Mouse (Mus musculus) MEL (cell line): ENCODE measurements at regions not wholly inside any gene's neighbourhood (a gene's known extent, or its start where the extent isn't known, plus 50 kb on each side); places are given as distances from the start of the nearest gene placed in this dataset.

Experiments
- DNase-seq: peaks from one replicate; pipeline ENCODE4 v3.0.0; 2011; ENCODE audit warnings: low read depth, low spot score
- H3K27ac ChIP-seq: 2 replicates; pipeline ENCODE4 v1.5.1; 2012; ENCODE audit warnings: low read depth, mild to moderate bottlenecking, control low read depth, low read length, moderate library complexity; ENCODE audit not compliant: control insufficient read depth
- H3K27me3 ChIP-seq, 2 experiments: fragments of 150-350 bp in 1 of 2; sonication (generic) in 1 of 2; 2 replicates each; pipeline ENCODE4 v1.6.1; 2012; ENCODE audit warnings: low read length in 2 of 2, mild to moderate bottlenecking in 2 of 2, improper control_type of control experiment in 1 of 2, moderate library complexity in 1 of 2; ENCODE audit not compliant: insufficient read depth in 2 of 2, control insufficient read depth in 1 of 2
- H3K36me3 ChIP-seq, 2 experiments: 2 replicates each; pipeline ENCODE4 v1.6.1; 2012 to 2014; ENCODE audit warnings: low read length in 2 of 2, improper control_type of control experiment in 1 of 2, inconsistent platforms in 1 of 2, mild to moderate bottlenecking in 1 of 2; ENCODE audit not compliant: insufficient read depth in 2 of 2, control insufficient read depth in 1 of 2
- H3K4me1 ChIP-seq, 2 experiments: fragments of 150-350 bp in 1 of 2; sonication (generic) in 1 of 2; 2 replicates each; pipeline ENCODE4 v1.6.1; 2012; ENCODE audit warnings: low read length in 2 of 2, improper control_type of control experiment in 1 of 2, mild to moderate bottlenecking in 1 of 2; ENCODE audit not compliant: insufficient read depth in 2 of 2, control insufficient read depth in 1 of 2
- H3K4me3 ChIP-seq, 2 experiments: fragments of 150-350 bp in 1 of 2; sonication (generic) in 1 of 2; 2 replicates each; pipeline ENCODE4 v1.5.1; 2012; ENCODE audit warnings: low read depth in 2 of 2, low read length in 2 of 2, mild to moderate bottlenecking in 2 of 2, moderate library complexity in 2 of 2, control low read depth in 1 of 2, improper control_type of control experiment in 1 of 2; ENCODE audit not compliant: control insufficient read depth in 1 of 2, insufficient read depth in 1 of 2
- H3K79me2 ChIP-seq: 2 replicates; pipeline ENCODE4 v1.6.1; 2012; ENCODE audit warnings: mild to moderate bottlenecking, low read length, moderate library complexity; ENCODE audit not compliant: control insufficient read depth, poor library complexity, insufficient read depth
- H3K9ac ChIP-seq: 2 replicates; pipeline ENCODE4 v1.6.1; 2012; ENCODE audit warnings: low read depth, mild to moderate bottlenecking, control low read depth, low read length, moderate library complexity; ENCODE audit not compliant: control insufficient read depth, poor library complexity, severe bottlenecking
- H3K9me3 ChIP-seq: fragments of 150-350 bp; sonication (generic); replicated peaks from 2 replicates; pipeline ENCODE4 v1.6.1; 2012; ENCODE audit warnings: mild to moderate bottlenecking, low read length, improper control_type of control experiment, moderate library complexity; ENCODE audit not compliant: insufficient read depth
- BHLHE40 ChIP-seq: IDR thresholded peaks from 2 replicates; pipeline ENCODE4 v1.6.1; 2012; ENCODE audit warnings: low read depth, mild to moderate bottlenecking, inconsistent platforms, low read length, improper control_type of control experiment, borderline replicate concordance
- CHD1 ChIP-seq: IDR thresholded peaks from 2 replicates; pipeline ENCODE4 v1.6.1; 2012; ENCODE audit warnings: low read depth, mild to moderate bottlenecking, inconsistent platforms, low read length, improper control_type of control experiment
- CTCF ChIP-seq, 3 experiments: IDR thresholded peaks in 2 of 3; conservative IDR thresholded peaks in 1 of 3; 2 replicates each; pipeline ENCODE4 v1.5.1; 2011 to 2012; ENCODE audit warnings: low read length in 3 of 3, low read depth in 2 of 3, mild to moderate bottlenecking in 2 of 3, improper control_type of control experiment in 1 of 3, inconsistent platforms in 1 of 3, mixed read lengths in 1 of 3, moderate library complexity in 1 of 3; ENCODE audit not compliant: control insufficient read depth in 1 of 3, insufficient read depth in 1 of 3, poor library complexity in 1 of 3, severe bottlenecking in 1 of 3
- E2F4 ChIP-seq: IDR thresholded peaks from 2 replicates; pipeline ENCODE4 v1.6.1; 2011; ENCODE audit warnings: low read depth, low read length, improper control_type of control experiment, borderline replicate concordance
- ETS1 ChIP-seq: IDR thresholded peaks from 2 replicates; pipeline ENCODE4 v1.6.1; 2012; ENCODE audit warnings: low read depth, mild to moderate bottlenecking, inconsistent platforms, low read length, improper control_type of control experiment, moderate library complexity
- GATA1 ChIP-seq: IDR thresholded peaks from 2 replicates; pipeline ENCODE4 v1.6.1; 2011; ENCODE audit warnings: low read depth, low read length, improper control_type of control experiment
- KAT2A ChIP-seq: conservative IDR thresholded peaks from 2 replicates; pipeline ENCODE4 v1.6.1; 2012; ENCODE audit warnings: low read depth, low read length, improper control_type of control experiment, inconsistent platforms
- MAX ChIP-seq: IDR thresholded peaks from 2 replicates; pipeline ENCODE4 v1.6.1; 2011; ENCODE audit warnings: low read length, improper control_type of control experiment
- MAZ ChIP-seq: IDR thresholded peaks from 2 replicates; pipeline ENCODE4 v1.6.1; 2012; ENCODE audit warnings: low read depth, mild to moderate bottlenecking, inconsistent platforms, low read length, improper control_type of control experiment
- MEF2A ChIP-seq: IDR thresholded peaks from 2 replicates; pipeline ENCODE4 v1.6.1; 2014; ENCODE audit warnings: low read depth, mild to moderate bottlenecking, inconsistent platforms, low read length, improper control_type of control experiment; ENCODE audit not compliant: poor library complexity, insufficient replicate concordance, severe bottlenecking; ENCODE audit errors: extremely low read depth
- MXI1 ChIP-seq: IDR thresholded peaks from 2 replicates; pipeline ENCODE4 v1.6.1; 2011; ENCODE audit warnings: mild to moderate bottlenecking, low read depth, low read length, improper control_type of control experiment
- MYC ChIP-seq: IDR thresholded peaks from 2 replicates; pipeline ENCODE4 v1.6.1; 2011; ENCODE audit warnings: low read depth, mild to moderate bottlenecking, low read length, improper control_type of control experiment, moderate library complexity
- NRF1 ChIP-seq: IDR thresholded peaks from 2 replicates; pipeline ENCODE4 v1.6.1; 2014; ENCODE audit warnings: low read depth, mild to moderate bottlenecking, inconsistent platforms, low read length, improper control_type of control experiment, moderate library complexity; ENCODE audit not compliant: poor library complexity, insufficient read depth, severe bottlenecking
- POLR2AphosphoS5 ChIP-seq: IDR thresholded peaks from 2 replicates; pipeline ENCODE4 v1.6.1; 2012; ENCODE audit warnings: low read depth, borderline replicate concordance, mild to moderate bottlenecking, inconsistent platforms, low read length, moderate library complexity, mixed read lengths
- RAD21 ChIP-seq: IDR thresholded peaks from 2 replicates; pipeline ENCODE4 v1.6.1; 2011; ENCODE audit warnings: mild to moderate bottlenecking, low read depth, low read length, improper control_type of control experiment
- RCOR1 ChIP-seq: IDR thresholded peaks from 2 replicates; pipeline ENCODE4 v1.6.1; 2012; ENCODE audit warnings: low read depth, mild to moderate bottlenecking, inconsistent platforms, low read length, improper control_type of control experiment
- SIN3A ChIP-seq: IDR thresholded peaks from 2 replicates; pipeline ENCODE4 v1.6.1; 2012; ENCODE audit warnings: low read length, improper control_type of control experiment, inconsistent platforms
- SMC3 ChIP-seq: IDR thresholded peaks from 2 replicates; pipeline ENCODE4 v1.6.1; 2011; ENCODE audit warnings: low read depth, low read length, improper control_type of control experiment
- TBP ChIP-seq: IDR thresholded peaks from 2 replicates; pipeline ENCODE4 v1.8.0; 2011; ENCODE audit warnings: low read depth, low read length, improper control_type of control experiment
- TCF12 ChIP-seq: IDR thresholded peaks from 2 replicates; pipeline ENCODE4 v1.6.1; 2014; ENCODE audit warnings: low read depth, mild to moderate bottlenecking, inconsistent platforms, low read length, improper control_type of control experiment, moderate library complexity
- USF2 ChIP-seq, 2 experiments: IDR thresholded peaks; 2 replicates each; pipeline ENCODE4 v1.6.1; 2011 to 2012; ENCODE audit warnings: improper control_type of control experiment in 2 of 2, low read length in 2 of 2, borderline replicate concordance in 1 of 2, inconsistent platforms in 1 of 2, low read depth in 1 of 2, mild to moderate bottlenecking in 1 of 2; ENCODE audit not compliant: insufficient read depth in 1 of 2
- ZKSCAN1 ChIP-seq: IDR thresholded peaks from 2 replicates; pipeline ENCODE4 v1.6.1; 2012; ENCODE audit warnings: low read depth, mild to moderate bottlenecking, inconsistent platforms, low read length, improper control_type of control experiment, moderate library complexity

GRCm38 (mm10) chr2:94246180-94246611, 88.4 kb upstream of the Hsd17b12 start:
- H3K27ac ChIP-seq: no peak overlapping the region
- no peak overlapping the region for H3K9ac ChIP-seq
- no peaks in the 10 kb centered on the region; a peak in 1 of 4 replicates for H3K27me3 ChIP-seq
- H3K4me1 ChIP-seq: no peaks in the 10 kb centered on the region
- DNase-seq: no peak
- TF ChIP-seq GATA1 (no peak), RAD21 (no peak), KAT2A (no peak), ETS1 (no peak), BHLHE40 (no peak), TBP (no peak), MAX (no peak), MEF2A (no peak), ZKSCAN1 (no peak), NRF1 (no peak), TCF12 (no peak), POLR2AphosphoS5 (no peak), MYC (no peak), MAZ (no peak), E2F4 (no peak), USF2 (IDR thresholded peaks at IDR 0.05; ENCODE audit: borderline replicate concordance in 1 of 2, insufficient read depth in 1 of 2, low read depth in 1 of 2, low read length in 2 of 2) (no peak), MXI1 (no peak)
- H3K36me3 ChIP-seq: no peaks in the 10 kb centered on the region
- H3K4me3 ChIP-seq: no peak overlapping the region
- no peaks in the 10 kb centered on the region for H3K79me2 ChIP-seq
- no peaks in the 10 kb centered on the region for H3K9me3 ChIP-seq

DNA sequence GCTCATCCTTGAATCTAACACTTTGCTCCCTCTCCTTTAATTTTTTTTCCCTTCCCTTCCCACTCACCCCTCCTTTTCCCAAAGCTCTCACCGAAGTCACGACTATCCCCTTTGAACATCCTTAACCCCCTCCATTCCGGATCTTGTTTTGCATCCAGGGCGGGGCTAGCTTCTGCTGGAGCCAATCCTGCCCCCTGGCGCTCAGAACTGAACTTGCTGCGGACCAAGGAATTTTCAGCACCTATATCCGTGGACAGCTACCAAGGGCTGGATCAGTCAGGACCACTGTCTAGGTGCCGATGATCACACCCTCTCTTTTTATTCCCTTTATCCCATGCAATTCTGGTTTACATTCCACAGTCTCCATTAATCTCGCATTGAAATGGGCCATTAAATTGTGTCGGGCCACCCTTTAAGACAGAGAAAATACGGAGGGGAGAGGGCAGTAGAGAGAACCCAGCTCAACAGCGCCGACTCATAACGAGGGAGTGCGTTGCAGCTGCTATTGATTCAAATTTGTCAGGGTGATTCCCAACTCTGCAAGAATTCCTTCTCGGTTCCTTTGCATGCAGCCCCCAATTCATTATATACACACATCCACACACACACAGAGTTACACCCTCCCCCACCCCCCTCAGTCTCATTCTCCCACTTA, 87.7 kb upstream of the Hsd17b12 start:
- no peak overlapping the region for H3K9ac ChIP-seq
- no peak for TF ChIP-seq CHD1
- TF ChIP-seq RCOR1: no peak
- TF ChIP-seq KAT2A: no peak
- peak; percentile 50 for TF ChIP-seq SMC3
- no peak for TF ChIP-seq MYC
- TF ChIP-seq CTCF (IDR thresholded peaks at IDR 0.05 in 2 of 3, conservative IDR thresholded peaks at IDR 0.05 in 1 of 3; ENCODE audit: control insufficient read depth in 1 of 3, insufficient read depth in 1 of 3, low read depth in 2 of 3, low read length in 3 of 3, poor library complexity in 1 of 3, severe bottlenecking in 1 of 3): peak; percentile 12 to 48 (median 46); a peak in 5 of 6 replicates
- no peak for TF ChIP-seq MEF2A
- no peak for TF ChIP-seq SIN3A
- TF ChIP-seq, all 39 proteins: peak for 2
- Histone ChIP-seq H3K4me1 (no peaks in the 10 kb centered on the region), H3K9me3 (no peaks in the 10 kb centered on the region), H3K36me3 (no peaks in the 10 kb centered on the region), H3K4me3 (no peak overlapping the region), H3K27me3 (no peaks in the 10 kb centered on the region; a peak in 1 of 4 replicates), H3K79me2 (no peaks in the 10 kb centered on the region), H3K27ac (no peak overlapping the region)
- DNase-seq: peak; percentile 43
